Mouse (Mus musculus): ENCODE measurements around the gene Tent4b. TPM values are rescaled to one million over a fixed set of nuclear protein-coding genes. Genes with fewer than 3 reads are reported as not detected.

Gene Tent4b
- 5.8 and 7.3 TPM in 2 replicates for polyA plus RNA-seq (2015; fragmentation: Nextera tagmentation; extraction: Ambion mirVana)

- Histone ChIP-seq H3K4me2 (peak within 1 kb of the TSS; percentile 96), H3K4me1 (peaks cover 24% of the 10 kb centered on the region), H3K27me3 (no peaks in the 10 kb centered on the region), H3K9me3 (no peaks in the 10 kb centered on the region), H3K9ac (peak within 1 kb of the TSS; percentile 82), H3K4me3 (peak within 1 kb of the TSS; percentile 90), H3K27ac (peak within 1 kb of the TSS; percentile 99), H3K36me3 (no peaks in the 10 kb centered on the region)
- peak; percentile 96 for ATAC-seq (ENCODE audit: insufficient number of reproducible peaks, low FRiP score, low TSS enrichment, low read depth)
- under 1% methylated on average over 80 of the region's 97 CpGs for WGBS
Measured at GRCm38 (mm10) chr8:88198945-88199571, at the start of gene Tent4b. Gene Tent4b, plus strand, starts transcription at chr8:88199213.

GRCm38 (mm10) chr8:88150910-88151371 is 48.1 kb upstream of the Tent4b start:
- no peak overlapping the region for H3K4me3 ChIP-seq
- H3K9me3 ChIP-seq: no peaks in the 10 kb centered on the region
- no peak overlapping the region for H3K27ac ChIP-seq
- WGBS: 94% methylated on average over 6 of the region's 6 CpGs
- no peak for ATAC-seq (ENCODE audit: insufficient number of reproducible peaks, low FRiP score, low TSS enrichment, low read depth)
- no peaks in the 10 kb centered on the region for H3K4me1 ChIP-seq
- no peak overlapping the region for H3K4me2 ChIP-seq
- H3K36me3 ChIP-seq: peaks cover 54% of the 10 kb centered on the region
- H3K9ac ChIP-seq: no peak overlapping the region
- no peaks in the 10 kb centered on the region for H3K27me3 ChIP-seq

- ATAC-seq (ENCODE audit: insufficient number of reproducible peaks, low FRiP score, low TSS enrichment, low read depth): no peak
- WGBS: 85% methylated on average over 10 of the region's 10 CpGs
- Histone ChIP-seq H3K27me3 (no peaks in the 10 kb centered on the region), H3K27ac (no peak overlapping the region), H3K4me1 (no peaks in the 10 kb centered on the region), H3K4me2 (no peak overlapping the region), H3K9ac (no peak overlapping the region), H3K9me3 (no peaks in the 10 kb centered on the region), H3K36me3 (peaks cover 82% of the 10 kb centered on the region), H3K4me3 (no peak overlapping the region)
Measured at GRCm38 (mm10) chr8:88160237-88160995, 38.6 kb upstream of the Tent4b start.

- Histone ChIP-seq H3K4me2 (no peak overlapping the region), H3K4me3 (no peak overlapping the region), H3K9me3 (no peaks in the 10 kb centered on the region), H3K36me3 (peaks cover 86% of the 10 kb centered on the region), H3K27ac (no peak overlapping the region), H3K9ac (no peak overlapping the region), H3K27me3 (no peaks in the 10 kb centered on the region), H3K4me1 (no peaks in the 10 kb centered on the region)
- ATAC-seq (ENCODE audit: insufficient number of reproducible peaks, low FRiP score, low TSS enrichment, low read depth): no peak; the same call in 1 of the 2 replicates
- 75% methylated on average over 5 of the region's 5 CpGs for WGBS
Measured at GRCm38 (mm10) chr8:88161439-88161838, 37.6 kb upstream of the Tent4b start.

GRCm38 (mm10) chr8:88175264-88175663 is 23.7 kb upstream of the Tent4b start:
- Histone ChIP-seq H3K9ac (no peak overlapping the region), H3K9me3 (no peaks in the 10 kb centered on the region), H3K4me2 (no peak overlapping the region), H3K4me1 (no peaks in the 10 kb centered on the region), H3K27me3 (no peaks in the 10 kb centered on the region), H3K4me3 (no peak overlapping the region), H3K27ac (no peak overlapping the region), H3K36me3 (peaks cover 21% of the 10 kb centered on the region)
- WGBS: 83% methylated on average over 7 of the region's 7 CpGs
- ATAC-seq (ENCODE audit: insufficient number of reproducible peaks, low FRiP score, low TSS enrichment, low read depth): no peak

GRCm38 (mm10) chr8:88177291-88177690 is 21.7 kb upstream of the Tent4b start:
- Histone ChIP-seq H3K27me3 (no peaks in the 10 kb centered on the region), H3K4me3 (no peak overlapping the region), H3K4me1 (no peaks in the 10 kb centered on the region), H3K9me3 (no peaks in the 10 kb centered on the region), H3K9ac (no peak overlapping the region), H3K4me2 (no peak overlapping the region), H3K36me3 (peaks cover 9% of the 10 kb centered on the region), H3K27ac (no peak overlapping the region)
- no peak for ATAC-seq (ENCODE audit: insufficient number of reproducible peaks, low FRiP score, low TSS enrichment, low read depth)
- 90% methylated on average over 8 of the region's 8 CpGs for WGBS

- Histone ChIP-seq H3K4me2 (no peak overlapping the region), H3K36me3 (no peaks in the 10 kb centered on the region), H3K9me3 (no peaks in the 10 kb centered on the region), H3K27ac (no peak overlapping the region), H3K4me3 (no peak overlapping the region), H3K4me1 (no peaks in the 10 kb centered on the region), H3K9ac (no peak overlapping the region), H3K27me3 (no peaks in the 10 kb centered on the region)
- no peak for ATAC-seq (ENCODE audit: insufficient number of reproducible peaks, low FRiP score, low TSS enrichment, low read depth)
- 79% methylated on average over 2 of the region's 2 CpGs for WGBS
Measured at GRCm38 (mm10) chr8:88183121-88183520, 15.9 kb upstream of the Tent4b start.

GRCm38 (mm10) chr8:88184914-88185313 is 14.1 kb upstream of the Tent4b start:
- Histone ChIP-seq H3K36me3 (no peaks in the 10 kb centered on the region), H3K4me1 (no peaks in the 10 kb centered on the region), H3K27me3 (no peaks in the 10 kb centered on the region), H3K9me3 (no peaks in the 10 kb centered on the region), H3K9ac (no peak overlapping the region), H3K27ac (no peak overlapping the region), H3K4me3 (no peak overlapping the region), H3K4me2 (no peak overlapping the region)
- WGBS: 83% methylated on average over 1 of the region's 1 CpGs
- no peak for ATAC-seq (ENCODE audit: insufficient number of reproducible peaks, low FRiP score, low TSS enrichment, low read depth)

GRCm38 (mm10) chr8:88185716-88186115 is 13.3 kb upstream of the Tent4b start:
- no peak overlapping the region for H3K9ac ChIP-seq
- no peaks in the 10 kb centered on the region for H3K36me3 ChIP-seq
- ATAC-seq (ENCODE audit: insufficient number of reproducible peaks, low FRiP score, low TSS enrichment, low read depth): no peak
- no peak overlapping the region for H3K27ac ChIP-seq
- no peak overlapping the region for H3K4me3 ChIP-seq
- H3K4me1 ChIP-seq: no peaks in the 10 kb centered on the region
- no peaks in the 10 kb centered on the region for H3K27me3 ChIP-seq
- H3K4me2 ChIP-seq: no peak overlapping the region
- 79% methylated on average over 6 of the region's 6 CpGs for WGBS
- H3K9me3 ChIP-seq: no peaks in the 10 kb centered on the region

GRCm38 (mm10) chr8:88197328-88197727 is 1.7 kb upstream of the Tent4b start:
- Histone ChIP-seq H3K9ac (no peak overlapping the region), H3K4me1 (peaks cover 23% of the 10 kb centered on the region), H3K4me2 (no peak overlapping the region), H3K36me3 (no peaks in the 10 kb centered on the region), H3K27me3 (no peaks in the 10 kb centered on the region), H3K27ac (no peak overlapping the region), H3K4me3 (no peak overlapping the region), H3K9me3 (no peaks in the 10 kb centered on the region)
- 52% methylated on average over 3 of the region's 3 CpGs for WGBS
- no peak for ATAC-seq (ENCODE audit: insufficient number of reproducible peaks, low FRiP score, low TSS enrichment, low read depth)

- Histone ChIP-seq H3K4me3 (peak overlapping the region; percentile 90), H3K4me1 (peaks cover 24% of the 10 kb centered on the region), H3K36me3 (no peaks in the 10 kb centered on the region), H3K27ac (peak overlapping the region; percentile 99), H3K27me3 (no peaks in the 10 kb centered on the region), H3K9me3 (no peaks in the 10 kb centered on the region), H3K9ac (peak overlapping the region; percentile 82), H3K4me2 (peak overlapping the region; percentile 67)
- 0% methylated on average over 10 of the region's 10 CpGs for WGBS
- no peak for ATAC-seq (ENCODE audit: insufficient number of reproducible peaks, low FRiP score, low TSS enrichment, low read depth)
Measured at GRCm38 (mm10) chr8:88198551-88198944, 465 bp upstream of the Tent4b start.

Measured in limb, embryonic 15.5 days (tissue).